Mouse (Mus musculus): ENCODE data around the gene Mgam. TPM values are rescaled to one million over a fixed set of nuclear protein-coding genes. Genes with fewer than 3 reads are reported as not detected.
"Not testable (repeated sequence)": the region's sequence is repeated elsewhere in the genome, so short reads cannot be mapped to it uniquely, and the experiment has no call there.

Gene Mgam
- polyA plus RNA-seq, 1 experiment from 2014 or later, result 1.7 TPM

DNA sequence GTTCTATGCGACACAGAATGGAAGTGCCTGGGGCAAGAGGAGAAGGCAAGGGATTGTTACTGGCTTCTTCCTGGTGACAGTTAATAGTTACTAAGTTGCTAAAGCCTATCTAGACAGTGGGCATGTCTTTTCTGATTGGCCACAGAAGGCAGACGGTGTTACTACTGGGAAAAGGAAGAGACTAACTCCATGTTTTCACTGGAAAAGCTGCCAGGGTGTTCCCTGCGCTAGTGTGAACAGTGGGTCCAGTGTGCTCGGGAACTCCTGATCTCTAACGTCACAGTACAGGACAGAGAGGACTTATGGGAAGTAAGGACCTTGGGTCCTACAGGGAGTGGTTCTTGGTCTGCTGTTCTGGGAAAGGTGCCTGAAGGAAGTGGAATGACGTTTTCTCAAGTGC lies 6.9 kb downstream of the Mgam start:
- no peak for ATAC-seq (replicated peaks; ENCODE audit: low FRiP score)

GRCm38 (mm10) chr6:40637755-40638154 lies 9.1 kb downstream of the Mgam start:
- Histone ChIP-seq H3K4me1 (no peaks in the 10 kb centered on the region), H3K9me3 (replicated peaks) (no peaks in the 10 kb centered on the region), H3K4me3 (replicated peaks) (no peak overlapping the region), H3K36me3 (no peaks in the 10 kb centered on the region), H3K27ac (no peak overlapping the region), H3K27me3 (no peaks in the 10 kb centered on the region), H3K9ac (no peak overlapping the region), H3K4me2 (no peak overlapping the region)
- 88% methylated on average over 5 of the region's 5 CpGs for WGBS
- ATAC-seq (replicated peaks; ENCODE audit: low FRiP score), result no peak

More for the DNA sequence above, 6.9 kb downstream of the Mgam start:
- Histone ChIP-seq H3K4me2 (no peak overlapping the region), H3K9me3 (replicated peaks) (no peaks in the 10 kb centered on the region), H3K4me3 (replicated peaks) (no peak overlapping the region), H3K27ac (no peak overlapping the region), H3K27me3 (no peaks in the 10 kb centered on the region), H3K4me1 (no peaks in the 10 kb centered on the region), H3K9ac (no peak overlapping the region), H3K36me3 (no peaks in the 10 kb centered on the region)
- WGBS, result 80% methylated on average over 6 of the region's 6 CpGs

DNA sequence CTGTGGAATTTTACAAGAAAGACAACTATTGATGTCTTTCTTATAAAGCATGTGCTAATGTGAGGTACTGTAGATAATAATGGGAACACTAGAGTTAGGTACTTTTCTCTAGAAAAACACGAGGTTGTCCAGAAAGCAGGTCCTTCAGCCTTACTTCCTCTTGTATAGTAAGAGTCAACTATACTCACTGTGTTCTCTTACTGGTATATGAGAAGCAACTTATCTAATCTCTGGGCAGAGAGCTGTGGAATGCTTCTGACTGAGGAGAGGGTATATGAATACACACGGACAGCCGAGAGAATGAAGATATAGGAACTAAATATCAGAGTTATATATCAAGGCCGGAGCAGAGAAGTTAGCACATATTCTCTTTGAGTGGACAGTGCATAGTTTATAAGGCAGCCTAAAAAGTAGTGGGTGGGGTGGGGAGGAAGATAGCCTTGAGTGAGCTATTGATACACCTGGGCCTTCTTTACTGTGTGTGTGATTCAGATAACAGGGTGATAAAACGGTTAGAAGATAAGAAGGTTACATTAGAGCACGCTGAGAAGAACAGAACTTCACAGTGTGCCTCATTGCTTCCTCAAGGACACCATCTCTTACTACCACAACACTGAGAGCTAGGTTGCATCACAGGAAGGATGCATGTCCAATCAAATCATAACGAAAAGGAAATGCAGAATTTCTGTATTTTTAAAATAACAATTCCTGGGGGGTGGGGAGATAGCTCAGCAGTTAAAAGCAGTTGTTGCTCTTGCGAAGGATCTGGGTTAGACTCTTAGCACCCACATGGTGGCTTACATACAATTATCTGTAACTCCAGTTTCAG lies 12.3 kb downstream of the Mgam start:
- Histone ChIP-seq H3K4me2 (no peak overlapping the region), H3K27ac (no peak overlapping the region), H3K36me3 (no peaks in the 10 kb centered on the region), H3K9ac (no peak overlapping the region), H3K27me3 (no peaks in the 10 kb centered on the region), H3K4me1 (no peaks in the 10 kb centered on the region), H3K9me3 (replicated peaks) (no peaks in the 10 kb centered on the region), H3K4me3 (replicated peaks) (no peak overlapping the region)
- WGBS, result 86% methylated on average over 8 of the region's 8 CpGs
- ATAC-seq (replicated peaks; ENCODE audit: low FRiP score), result no peak

DNA sequence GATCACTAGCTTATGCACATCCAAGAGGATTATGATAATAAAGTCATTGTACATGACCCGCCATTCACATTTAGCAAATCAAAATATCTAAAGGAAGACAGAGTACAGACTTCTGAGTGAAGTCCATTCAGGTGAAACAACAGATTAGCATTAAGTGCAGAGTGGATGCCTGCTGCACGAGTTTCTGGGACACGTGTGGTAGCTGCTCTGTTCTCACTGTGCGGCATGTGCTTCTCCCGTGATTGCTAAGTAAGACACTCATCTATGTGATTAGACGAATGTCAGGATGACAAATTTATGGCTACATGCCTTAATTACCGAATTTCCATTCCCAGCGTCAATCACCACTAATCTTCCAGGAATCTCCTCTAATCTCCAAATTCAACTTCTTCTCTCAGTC lies 17.1 kb downstream of the Mgam start:
- WGBS, result 73% methylated on average over 8 of the region's 8 CpGs
- no peaks in the 10 kb centered on the region for H3K27me3 ChIP-seq
- H3K4me2 ChIP-seq, result no peak overlapping the region
- no peaks in the 10 kb centered on the region for H3K4me1 ChIP-seq
- no peak for ATAC-seq (replicated peaks; ENCODE audit: low FRiP score)
- no peaks in the 10 kb centered on the region for H3K9me3 ChIP-seq (replicated peaks)
- H3K27ac ChIP-seq, result no peak overlapping the region
- H3K9ac ChIP-seq, result no peak overlapping the region
- no peaks in the 10 kb centered on the region for H3K36me3 ChIP-seq
- no peak overlapping the region for H3K4me3 ChIP-seq (replicated peaks)

- Histone ChIP-seq H3K9ac (no peak overlapping the region), H3K4me2 (no peak overlapping the region), H3K9me3 (replicated peaks) (no peaks in the 10 kb centered on the region), H3K27me3 (no peaks in the 10 kb centered on the region), H3K4me1 (no peaks in the 10 kb centered on the region), H3K36me3 (no peaks in the 10 kb centered on the region), H3K27ac (no peak overlapping the region), H3K4me3 (replicated peaks) (no peak overlapping the region)
- 97% methylated on average over 1 of the region's 1 CpGs for WGBS
- no peak for ATAC-seq (replicated peaks; ENCODE audit: low FRiP score)
Measured at GRCm38 (mm10) chr6:40650953-40651352, 22.3 kb downstream of the Mgam start.

GRCm38 (mm10) chr6:40660930-40661329 lies 32.3 kb downstream of the Mgam start:
- no peak for ATAC-seq (replicated peaks; ENCODE audit: low FRiP score)
- 69% methylated on average over 2 of the region's 2 CpGs for WGBS
- no peak overlapping the region for H3K27ac ChIP-seq
- no peaks in the 10 kb centered on the region for H3K27me3 ChIP-seq
- no peak overlapping the region for H3K4me3 ChIP-seq (replicated peaks)
- H3K36me3 ChIP-seq, result no peaks in the 10 kb centered on the region
- H3K4me2 ChIP-seq, result no peak overlapping the region
- no peaks in the 10 kb centered on the region for H3K4me1 ChIP-seq
- no peak overlapping the region for H3K9ac ChIP-seq
- H3K9me3 ChIP-seq (replicated peaks), result no peaks in the 10 kb centered on the region

- 8% methylated on average over 5 of the region's 5 CpGs for WGBS
- no peaks in the 10 kb centered on the region for H3K27me3 ChIP-seq
- H3K4me1 ChIP-seq, result no peaks in the 10 kb centered on the region
- no peak overlapping the region for H3K4me3 ChIP-seq (replicated peaks)
- H3K4me2 ChIP-seq, result no peak overlapping the region
- ATAC-seq (replicated peaks; ENCODE audit: low FRiP score), result peak; percentile 79; the same call in 1 of the 2 replicates
- no peaks in the 10 kb centered on the region for H3K9me3 ChIP-seq (replicated peaks)
- no peak overlapping the region for H3K9ac ChIP-seq
- no peaks in the 10 kb centered on the region for H3K36me3 ChIP-seq
- no peak overlapping the region for H3K27ac ChIP-seq
Measured at GRCm38 (mm10) chr6:40689180-40689579, 60.5 kb downstream of the Mgam start.

GRCm38 (mm10) chr6:40692007-40692406 lies 63.4 kb downstream of the Mgam start:
- 20% methylated on average over 4 of the region's 4 CpGs for WGBS

DNA sequence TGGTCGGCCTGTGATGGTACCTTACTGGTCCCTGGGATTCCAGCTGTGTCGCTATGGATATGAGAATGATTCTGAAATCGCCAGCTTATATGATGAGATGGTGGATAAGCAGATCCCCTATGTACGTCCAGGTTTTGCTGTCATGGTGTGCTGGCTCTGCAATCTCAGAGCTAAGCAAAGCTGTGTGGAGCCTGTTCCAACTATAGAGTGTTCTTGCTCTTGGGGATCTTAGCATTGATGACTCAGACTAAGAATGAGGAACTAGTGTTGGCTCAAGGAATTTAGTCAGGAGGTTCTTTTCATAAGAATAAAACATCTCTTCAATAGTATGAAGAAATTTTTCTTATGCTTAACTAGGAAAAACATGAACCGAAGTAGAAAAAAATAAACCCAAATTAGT lies 84.9 kb downstream of the Mgam start:
- H3K9ac ChIP-seq; H3K4me3 ChIP-seq (replicated peaks); H3K4me1 ChIP-seq; H3K27me3 ChIP-seq; ATAC-seq (replicated peaks; ENCODE audit: low FRiP score); H3K4me2 ChIP-seq; H3K9me3 ChIP-seq (replicated peaks); H3K36me3 ChIP-seq; H3K27ac ChIP-seq: not testable (repeated sequence)
- WGBS, result 91% methylated on average over 5 of the region's 5 CpGs

More at GRCm38 (mm10) chr6:40692007-40692406, 63.4 kb downstream of the Mgam start:
- H3K9ac ChIP-seq; H3K27me3 ChIP-seq; H3K9me3 ChIP-seq (replicated peaks); H3K27ac ChIP-seq; H3K4me3 ChIP-seq (replicated peaks); H3K36me3 ChIP-seq; H3K4me1 ChIP-seq; H3K4me2 ChIP-seq: not testable (repeated sequence)
- ATAC-seq (replicated peaks; ENCODE audit: low FRiP score), result peak; percentile 79

DNA sequence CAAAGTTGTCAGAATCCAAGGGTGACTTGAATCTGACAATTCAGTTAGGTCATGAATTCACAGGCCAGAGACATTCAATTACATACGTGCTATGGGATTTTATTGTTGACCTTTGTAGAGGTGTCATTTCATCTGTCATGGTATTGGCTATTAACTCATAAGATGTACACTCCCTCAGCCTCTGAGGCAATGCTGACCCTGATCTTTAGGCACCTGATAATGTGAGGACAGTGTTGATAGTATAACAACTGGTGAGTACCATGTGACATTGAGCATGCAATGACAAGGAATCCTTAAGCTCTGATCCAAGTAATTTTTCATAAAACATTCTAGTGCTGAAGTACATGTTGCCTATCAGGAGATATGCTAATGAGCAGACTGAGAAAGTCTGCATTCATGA lies 87.1 kb downstream of the Mgam start:
- no peak overlapping the region for H3K4me3 ChIP-seq (replicated peaks)
- H3K9me3 ChIP-seq (replicated peaks), result no peaks in the 10 kb centered on the region
- ATAC-seq (replicated peaks; ENCODE audit: low FRiP score), result no peak
- H3K9ac ChIP-seq, result no peak overlapping the region
- H3K4me1 ChIP-seq, result no peaks in the 10 kb centered on the region
- H3K27ac ChIP-seq, result no peak overlapping the region
- H3K36me3 ChIP-seq, result no peaks in the 10 kb centered on the region
- 71% methylated on average over 1 of the region's 1 CpGs for WGBS
- H3K4me2 ChIP-seq, result no peak overlapping the region
- no peaks in the 10 kb centered on the region for H3K27me3 ChIP-seq

GRCm38 (mm10) chr6:40728506-40728905 lies 99.9 kb downstream of the Mgam start:
- not testable (repeated sequence) for H3K4me1 ChIP-seq; H3K9me3 ChIP-seq (replicated peaks); H3K36me3 ChIP-seq; H3K4me2 ChIP-seq; H3K27me3 ChIP-seq; H3K9ac ChIP-seq; H3K4me3 ChIP-seq (replicated peaks); H3K27ac ChIP-seq
- peak; percentile 88 for ATAC-seq (replicated peaks; ENCODE audit: low FRiP score)
- 34% methylated on average over 4 of the region's 4 CpGs for WGBS

DNA sequence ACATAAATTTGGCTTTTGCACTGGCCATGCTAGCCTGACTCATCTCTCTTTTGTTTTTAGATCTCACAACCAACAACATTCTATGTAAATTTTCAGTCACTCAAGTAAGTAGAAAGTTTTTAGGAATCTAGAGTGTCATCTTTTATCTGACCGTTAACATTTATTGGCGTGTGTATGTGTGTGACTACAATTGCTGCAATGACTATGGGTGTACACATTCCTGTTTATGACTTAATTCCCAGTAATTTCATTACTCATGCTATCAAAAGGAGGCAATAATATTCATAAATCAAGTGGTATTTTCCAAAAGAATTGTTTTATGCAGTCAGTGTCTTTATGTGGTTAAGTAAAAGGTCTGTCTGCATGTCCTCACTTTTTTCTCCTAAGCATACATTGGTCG lies 110.9 kb downstream of the Mgam start:
- no peaks in the 10 kb centered on the region for H3K36me3 ChIP-seq

GRCm38 (mm10) chr6:40749030-40749429 lies 120.4 kb downstream of the Mgam start:
- H3K27ac ChIP-seq; ATAC-seq (replicated peaks; ENCODE audit: low FRiP score); H3K9me3 ChIP-seq (replicated peaks); H3K27me3 ChIP-seq; H3K4me1 ChIP-seq; H3K9ac ChIP-seq; H3K4me2 ChIP-seq; H3K4me3 ChIP-seq (replicated peaks); H3K36me3 ChIP-seq: not testable (repeated sequence)
- WGBS, result 84% methylated on average over 6 of the region's 6 CpGs

More for the DNA sequence above, 110.9 kb downstream of the Mgam start:
- Histone ChIP-seq H3K4me3 (replicated peaks) (no peak overlapping the region), H3K27ac (no peak overlapping the region), H3K4me2 (no peak overlapping the region), H3K4me1 (no peaks in the 10 kb centered on the region), H3K9ac (no peak overlapping the region), H3K27me3 (no peaks in the 10 kb centered on the region), H3K9me3 (replicated peaks) (no peaks in the 10 kb centered on the region)
- 91% methylated on average over 3 of the region's 3 CpGs for WGBS
- ATAC-seq (replicated peaks; ENCODE audit: low FRiP score), result no peak
